Mouse (Mus musculus) kidney, embryonic 14.5 days (tissue): ENCODE data around the gene Gm8251. TPM values are rescaled to one million over a fixed set of nuclear protein-coding genes. Genes with fewer than 3 reads are reported as not detected.

Experiments used
- polyA plus RNA-seq: library from polyadenylated mRNA; unstranded; fragments of >200 nt; fragmentation: Nextera tagmentation; extraction: Ambion mirVana; gene quantifications from 2 replicates; pipeline ENCODE4 v1.2.1, GENCODE M21; 2014

Gm8251 gene
- polyA plus RNA-seq, 1 experiment from 2014 or later: 0.09 TPM

Other genes starting within 250 kb of the Gm8251 start
- 20.4 and 25.0 TPM in 2 replicates for gene Uxs1, start 234.1 kb downstream of the Gm8251 start, polyA plus RNA-seq
- 41.2 and 63.0 TPM in 2 replicates for gene Tpp2, start 128.3 kb downstream of the Gm8251 start, polyA plus RNA-seq
- 0.41 and 0.43 TPM in 2 replicates for gene Mettl21c, start 41.9 kb downstream of the Gm8251 start, polyA plus RNA-seq
- 104 and 122 TPM in 2 replicates for gene Tex30, start 40.5 kb upstream of the Gm8251 start, polyA plus RNA-seq
- gene Kdelc1, start 56.9 kb upstream of the Gm8251 start, polyA plus RNA-seq: 66.4 and 78.0 TPM in 2 replicates
- gene Bivm, start 57.0 kb upstream of the Gm8251 start, polyA plus RNA-seq: 16.4 and 24.1 TPM in 2 replicates
- gene Ercc5, start 85.8 kb upstream of the Gm8251 start, polyA plus RNA-seq: 12.7 and 23.2 TPM in 2 replicates
- not detected in 2 replicates for gene Mettl21e, start 157.0 kb upstream of the Gm8251 start, polyA plus RNA-seq